Mouse (Mus musculus) kidney, embryonic 16.5 days (tissue): ENCODE measurements around the gene Hepacam. TPM values are rescaled to one million over a fixed set of nuclear protein-coding genes. Genes with fewer than 3 reads are reported as not detected.

Source experiments
- ATAC-seq: fragments of 200-750 bp; cut with Nextera tagmentation; 2 replicates; pipeline ENCODE4 v1.8.0; 2017; ENCODE audit warnings: moderate TSS enrichment; ENCODE audit not compliant: low FRiP score, low TSS enrichment
- H3K27ac ChIP-seq: fragments of 300-500 bp; sonication (generic); 2 replicates; pipeline ENCODE4 v1.5.1; 2014; ENCODE audit warnings: low read length
- H3K27me3 ChIP-seq: fragments of 300-500 bp; sonication (generic); 2 replicates; pipeline ENCODE4 v1.6.1; 2014; ENCODE audit warnings: low read length, control low read depth, mixed read lengths; ENCODE audit not compliant: insufficient read depth
- H3K36me3 ChIP-seq: fragments of 300-500 bp; sonication (generic); 2 replicates; pipeline ENCODE4 v1.6.1; 2014; ENCODE audit warnings: low read length, control low read depth, mixed read lengths; ENCODE audit not compliant: insufficient read depth
- H3K4me1 ChIP-seq: fragments of 300-500 bp; sonication (generic); 2 replicates; pipeline ENCODE4 v1.6.1; 2014; ENCODE audit warnings: low read length, control low read depth, mixed read lengths; ENCODE audit not compliant: insufficient read depth
- H3K4me2 ChIP-seq: fragments of 300-500 bp; sonication (generic); replicated peaks from 2 replicates; pipeline ENCODE4 v1.6.1; 2014; ENCODE audit warnings: low read depth, low read length
- H3K4me3 ChIP-seq: fragments of 300-500 bp; sonication (generic); 2 replicates; pipeline ENCODE4 v1.5.1; 2014; ENCODE audit warnings: mild to moderate bottlenecking, low read length
- H3K9ac ChIP-seq: fragments of 300-500 bp; sonication (generic); replicated peaks from 2 replicates; pipeline ENCODE4 v1.6.1; 2014; ENCODE audit warnings: low read length
- H3K9me3 ChIP-seq: fragments of 300-500 bp; sonication (generic); 2 replicates; pipeline ENCODE4 v1.6.1; 2016; ENCODE audit warnings: low read length, control low read depth
- WGBS: fragments of 180-500 bp; shearing (Covaris S2); extraction: QIAGEN DNeasy Blood & Tissue Kit; methylation state at CpG from one replicate; pipeline ENCODE4 v1.1.7; 2014; 5-methylcytosine and 5-hydroxymethylcytosine counted together
- polyA plus RNA-seq: library from polyadenylated mRNA; unstranded; fragments of >200 nt; fragmentation: Nextera tagmentation; extraction: Ambion mirVana; gene quantifications from 2 replicates; pipeline ENCODE4 v1.2.1, GENCODE M21; 2015

Gene Hepacam
- polyA plus RNA-seq, 1 experiment from 2014 or later, result not detected

DNA sequence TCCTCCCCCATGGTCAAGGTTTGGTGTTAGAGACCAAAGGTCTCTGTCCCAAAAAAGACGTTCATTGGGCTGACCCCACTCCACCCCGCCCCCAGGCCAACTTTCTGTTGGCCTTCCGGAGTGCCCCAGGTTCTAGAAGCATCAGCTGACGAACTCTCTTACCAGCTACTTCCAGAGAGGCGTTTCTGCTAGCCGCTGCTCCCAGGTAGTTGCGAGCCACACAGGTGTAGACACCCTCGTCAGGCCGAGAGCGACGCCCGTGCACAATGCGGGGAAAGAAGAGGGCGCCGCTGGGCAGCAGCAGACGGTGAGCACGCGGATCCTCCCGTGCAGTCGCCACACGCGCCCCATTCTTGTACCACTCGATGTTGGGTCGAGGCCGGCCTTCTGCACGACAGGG lies 62.2 kb downstream of the Hepacam start:
- no peak for ATAC-seq
- Histone ChIP-seq H3K4me1 (peaks cover 15% of the 10 kb centered on the region), H3K4me2 (no peak overlapping the region), H3K27me3 (peaks cover 73% of the 10 kb centered on the region), H3K4me3 (no peak overlapping the region), H3K36me3 (no peaks in the 10 kb centered on the region), H3K9ac (no peak overlapping the region), H3K27ac (no peak overlapping the region), H3K9me3 (no peaks in the 10 kb centered on the region)
- WGBS, result 12% methylated on average over 26 of the region's 26 CpGs

DNA sequence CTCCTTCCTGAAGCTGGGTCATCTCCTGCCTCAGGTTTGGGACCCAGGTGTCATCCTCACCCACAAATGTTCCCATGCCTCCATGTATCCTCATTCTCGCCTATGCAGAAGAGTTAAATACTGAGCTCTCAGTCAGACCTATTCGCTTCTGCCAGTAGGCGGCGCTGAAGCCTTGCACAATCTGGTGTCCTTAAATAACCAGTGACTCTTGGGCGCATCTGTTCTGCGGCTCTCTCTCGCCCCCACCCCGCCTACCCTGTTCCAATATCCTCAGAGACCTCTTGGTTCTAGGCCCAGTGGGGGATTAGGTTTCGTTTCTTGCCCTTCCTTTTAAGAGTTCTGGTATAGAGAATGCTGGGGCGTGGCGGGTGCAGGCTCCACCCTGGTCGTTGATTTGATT lies 63.4 kb downstream of the Hepacam start:
- no peaks in the 10 kb centered on the region for H3K9me3 ChIP-seq
- peaks cover 15% of the 10 kb centered on the region for H3K4me1 ChIP-seq
- peak; percentile 47; the same call in 1 of the 2 replicates for ATAC-seq
- no peak overlapping the region for H3K9ac ChIP-seq
- no peak overlapping the region for H3K27ac ChIP-seq
- H3K36me3 ChIP-seq, result no peaks in the 10 kb centered on the region
- H3K27me3 ChIP-seq, result peaks cover 86% of the 10 kb centered on the region
- WGBS, result under 1% methylated on average over 12 of the region's 12 CpGs
- no peak overlapping the region for H3K4me3 ChIP-seq
- H3K4me2 ChIP-seq, result peak overlapping the region; percentile 29

DNA sequence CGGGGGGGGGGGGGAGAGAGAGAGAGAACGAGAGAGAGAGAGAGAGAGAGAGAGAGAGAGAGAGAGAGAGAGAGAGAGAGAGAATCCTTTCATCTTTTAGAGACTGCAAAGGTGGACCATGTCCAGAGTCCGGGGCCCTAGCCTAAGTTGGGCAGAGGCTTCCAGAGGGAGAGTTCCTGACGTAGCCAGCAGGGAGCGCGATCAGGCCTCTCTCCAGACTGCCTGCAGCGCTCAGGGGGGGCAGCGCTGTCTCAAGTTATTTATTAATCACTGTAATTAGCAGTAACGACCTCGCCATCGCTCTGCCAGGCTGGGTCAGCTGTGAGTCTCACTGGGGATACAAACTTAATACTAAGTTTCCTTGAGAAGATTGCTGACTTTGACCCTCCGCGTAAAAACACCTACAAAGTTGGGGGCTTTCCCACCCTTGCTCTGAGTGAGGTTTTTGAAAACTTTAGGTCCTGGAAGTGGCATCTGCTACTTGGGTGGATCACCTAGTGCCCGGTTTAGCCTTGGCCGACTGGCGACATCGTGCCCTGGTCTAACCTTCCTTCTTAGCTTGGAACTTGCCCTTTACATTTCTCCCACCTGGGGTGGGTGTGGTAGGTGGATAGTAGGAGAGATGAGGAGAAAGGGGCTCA lies 65.0 kb downstream of the Hepacam start:
- peak; percentile 82; the same call in 1 of the 2 replicates for ATAC-seq
- Histone ChIP-seq H3K9me3 (no peaks in the 10 kb centered on the region), H3K27me3 (peaks cover 86% of the 10 kb centered on the region), H3K4me1 (peaks cover 15% of the 10 kb centered on the region), H3K4me3 (peak overlapping the region; percentile 37; the same call in 1 of the 2 replicates), H3K27ac (no peak overlapping the region), H3K9ac (no peak overlapping the region), H3K4me2 (peak overlapping the region; percentile 51), H3K36me3 (no peaks in the 10 kb centered on the region)
- WGBS, result 2% methylated on average over 15 of the region's 17 CpGs

DNA sequence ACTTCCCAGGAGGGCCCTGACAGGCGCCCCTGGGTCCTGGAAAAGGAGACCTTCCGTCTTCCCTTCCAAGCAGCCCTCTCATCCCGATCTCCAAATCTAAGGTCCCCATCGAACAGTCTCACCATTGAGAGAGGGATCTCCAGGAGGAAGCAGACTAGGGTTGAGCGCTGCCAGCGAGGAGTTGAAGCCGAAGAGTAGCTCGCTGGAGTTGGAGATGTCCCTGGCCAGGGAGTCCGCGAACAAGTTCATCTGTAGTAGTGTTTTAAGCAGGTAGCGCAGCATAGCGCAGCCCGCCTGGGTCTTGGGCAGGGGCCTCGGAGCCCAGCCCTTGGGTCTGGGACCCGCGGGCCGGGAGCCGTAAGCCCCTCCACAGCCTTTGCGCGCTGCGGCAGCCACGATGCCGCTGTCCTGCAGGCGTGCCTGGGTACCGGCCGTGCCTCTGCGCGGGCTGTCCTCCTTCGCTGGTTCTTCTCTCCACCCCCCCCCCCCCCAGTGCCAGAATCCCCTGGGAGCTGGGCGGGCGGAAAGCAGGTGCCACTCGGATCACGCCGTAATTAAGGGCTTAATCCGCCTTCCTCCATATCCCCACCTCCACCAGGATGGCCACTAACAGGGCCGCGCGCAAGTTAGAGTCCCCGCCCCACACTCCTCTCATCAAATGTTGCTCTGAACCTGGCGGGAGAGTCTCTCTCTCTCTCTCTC lies 65.7 kb downstream of the Hepacam start, which contains the start of gene Robo3:
Gene Robo3, minus strand, starts transcription at position 527 of the 702 bp plus-strand sequence.
- Histone ChIP-seq H3K27ac (no peak within 1 kb of the TSS), H3K4me1 (peaks cover 15% of the 10 kb centered on the region), H3K36me3 (no peaks in the 10 kb centered on the region), H3K4me3 (peak within 1 kb of the TSS; percentile 37), H3K4me2 (peak within 1 kb of the TSS; percentile 51), H3K9me3 (no peaks in the 10 kb centered on the region), H3K9ac (no peak within 1 kb of the TSS), H3K27me3 (peaks cover 79% of the 10 kb centered on the region)
- 0 out of 2 replicates have a peak, but pooled peaks have one; percentile 2 for ATAC-seq
- WGBS, result 0% methylated on average over 36 of the region's 40 CpGs

DNA sequence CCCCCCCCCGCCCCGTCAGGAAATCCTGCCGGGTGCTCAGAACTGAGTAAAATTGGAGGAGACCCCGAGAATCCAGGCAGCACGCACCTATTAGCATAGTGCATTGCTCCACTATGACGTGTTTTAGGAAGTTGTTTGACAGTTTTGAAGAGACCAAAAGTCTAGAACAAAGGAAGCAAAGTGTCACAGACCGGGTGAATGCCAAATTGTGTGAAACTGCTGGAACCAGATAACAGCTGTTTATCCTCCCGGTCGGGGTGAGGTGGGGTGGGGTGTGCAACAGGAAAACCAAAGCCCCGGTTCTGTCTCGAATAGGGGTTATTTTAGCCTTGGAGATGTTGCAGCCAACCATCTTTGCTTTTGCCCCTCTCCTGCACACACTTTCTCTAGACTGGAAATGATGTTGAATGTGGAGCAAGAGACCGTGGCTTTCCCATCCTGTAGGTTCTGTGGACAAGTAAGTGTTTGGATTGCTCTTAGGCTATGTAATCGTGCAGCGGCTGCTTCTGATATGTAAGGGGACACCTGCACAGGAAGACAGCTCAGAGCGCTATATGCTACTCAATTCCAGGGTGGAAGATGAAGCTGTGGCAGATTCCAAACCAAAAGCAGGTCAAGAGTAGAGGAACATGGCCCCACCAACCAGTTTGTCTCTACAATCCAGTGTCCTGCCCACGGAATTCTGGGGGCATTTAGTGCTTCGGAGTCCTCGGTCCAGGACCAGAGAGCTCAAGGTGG lies 66.8 kb downstream of the Hepacam start:
- peaks cover 70% of the 10 kb centered on the region for H3K27me3 ChIP-seq
- peak overlapping the region; percentile 51 for H3K4me2 ChIP-seq
- no peak overlapping the region for H3K4me3 ChIP-seq
- ATAC-seq, result peak; percentile 13; the same call in 1 of the 2 replicates
- H3K36me3 ChIP-seq, result no peaks in the 10 kb centered on the region
- H3K4me1 ChIP-seq, result peaks cover 19% of the 10 kb centered on the region
- no peak overlapping the region for H3K9ac ChIP-seq
- H3K27ac ChIP-seq, result no peak overlapping the region
- WGBS, result 4% methylated on average over 18 of the region's 18 CpGs
- H3K9me3 ChIP-seq, result no peaks in the 10 kb centered on the region

DNA sequence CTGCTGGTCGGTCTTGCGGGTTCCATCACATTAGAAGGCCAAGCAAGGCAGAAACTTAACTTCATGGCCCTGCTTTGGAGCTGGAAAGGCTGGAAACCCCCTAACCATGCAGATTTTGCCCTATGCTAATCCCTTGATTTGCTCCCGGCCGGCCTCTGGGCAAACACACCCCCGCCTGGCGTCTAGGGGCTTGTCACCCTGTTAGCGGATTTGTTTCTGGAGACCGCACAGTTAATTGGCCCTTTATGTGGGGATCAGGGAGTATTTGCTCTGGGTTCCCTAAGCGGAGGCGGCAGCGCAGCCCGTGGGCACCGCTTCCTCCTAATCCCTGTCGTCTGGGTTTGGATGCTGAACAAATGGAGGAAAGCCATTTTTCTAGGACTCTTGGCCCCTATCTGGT lies 67.8 kb downstream of the Hepacam start:
- H3K27me3 ChIP-seq, result peaks cover 61% of the 10 kb centered on the region
- no peak overlapping the region for H3K27ac ChIP-seq
- ATAC-seq, result no peak
- H3K9me3 ChIP-seq, result no peaks in the 10 kb centered on the region
- WGBS, result 3% methylated on average over 14 of the region's 14 CpGs
- no peak overlapping the region for H3K4me2 ChIP-seq
- peaks cover 19% of the 10 kb centered on the region for H3K4me1 ChIP-seq
- H3K4me3 ChIP-seq, result no peak overlapping the region
- no peak overlapping the region for H3K9ac ChIP-seq
- no peaks in the 10 kb centered on the region for H3K36me3 ChIP-seq

DNA sequence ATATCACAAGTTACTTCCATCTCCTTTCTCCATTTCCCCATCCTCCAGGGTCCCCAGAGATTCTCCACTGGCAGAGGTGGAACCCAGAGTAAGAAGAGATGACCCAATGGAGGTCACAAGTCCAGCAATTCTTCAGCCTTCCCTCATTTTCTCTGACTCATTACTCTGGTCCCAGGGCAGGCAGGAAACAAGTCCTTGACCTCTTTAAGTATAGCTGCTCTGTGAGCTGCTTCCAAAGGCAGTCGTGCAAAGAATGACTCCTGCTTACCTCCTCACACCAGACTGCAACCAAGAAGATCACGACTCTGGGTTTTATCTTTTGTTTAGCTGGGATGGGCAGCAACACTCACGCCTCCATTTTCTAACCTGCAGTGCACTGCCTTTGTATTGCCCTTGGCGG lies 68.5 kb downstream of the Hepacam start:
- WGBS, result 4% methylated on average over 4 of the region's 4 CpGs

More for the DNA sequence above, 68.5 kb downstream of the Hepacam start:
- no peaks in the 10 kb centered on the region for H3K9me3 ChIP-seq
- no peaks in the 10 kb centered on the region for H3K36me3 ChIP-seq
- H3K27ac ChIP-seq, result no peak overlapping the region
- peaks cover 59% of the 10 kb centered on the region for H3K27me3 ChIP-seq
- no peak overlapping the region for H3K4me2 ChIP-seq
- no peak for ATAC-seq
- no peak overlapping the region for H3K4me3 ChIP-seq
- H3K4me1 ChIP-seq, result peaks cover 19% of the 10 kb centered on the region
- no peak overlapping the region for H3K9ac ChIP-seq

Other genes with a start within 250 kb of the Hepacam start
- 11.0 and 12.7 TPM in 2 replicates for gene Pknox2, start 219.9 kb upstream of the Hepacam start, polyA plus RNA-seq
- 13.2 and 13.5 TPM in 2 replicates for gene Tmem218, start 159.1 kb upstream of the Hepacam start, polyA plus RNA-seq
- 2.0 TPM in 2 replicates for gene Slc37a2, start 111.6 kb upstream of the Hepacam start, polyA plus RNA-seq
- gene Ccdc15, start 18.9 kb upstream of the Hepacam start, polyA plus RNA-seq, result 5.2 and 8.3 TPM in 2 replicates
- gene Robo4, start 34.5 kb downstream of the Hepacam start, polyA plus RNA-seq, result 20.1 and 23.8 TPM in 2 replicates
- gene Robo3, start 65.9 kb downstream of the Hepacam start, polyA plus RNA-seq, result 0.29 and 0.35 TPM in 2 replicates
- 18.1 and 20.0 TPM in 2 replicates for gene Msantd2, start 122.0 kb downstream of the Hepacam start, polyA plus RNA-seq
- gene Esam, start 160.7 kb downstream of the Hepacam start, polyA plus RNA-seq, result 87.0 and 96.5 TPM in 2 replicates
- gene Vsig2, start 171.9 kb downstream of the Hepacam start, polyA plus RNA-seq, result 2.4 and 2.8 TPM in 2 replicates
- gene Nrgn, start 185.6 kb downstream of the Hepacam start, polyA plus RNA-seq, result 2.1 and 2.6 TPM in 2 replicates
- 13.2 and 13.6 TPM in 2 replicates for gene Siae, start 188.3 kb downstream of the Hepacam start, polyA plus RNA-seq
- 6.1 and 6.6 TPM in 2 replicates for gene Spa17, start 246.4 kb downstream of the Hepacam start, polyA plus RNA-seq